ENCODE assay signal across 20 mouse cellular contexts in genomic region chr14:102016572-102016971, GRCm38 (mm10).
DNase-seq lines count a peak whose midpoint lies in the region; ATAC-seq lines count a peak whose summit lies in the region.
"Had no signal": no experiment of that assay in that cellular context is flagged by ENCODE, and none has a peak within 500 bp of the region (broad histone marks: within the 10 kb centered on the region; RNA-seq: fewer than 3 reads in every experiment).

No protein-coding gene starts in this region.

- H3K27ac ChIP-seq in hindbrain, embryonic 14.5 days, result no peak overlapping the region
- H3K27ac ChIP-seq in hindbrain, embryonic 16.5 days (ENCODE audit: low read depth, low read length), result no peak overlapping the region
- H3K27ac ChIP-seq: gastrocnemius, adult 2 months; heart, embryonic 13.5 days; hindbrain, embryonic 12.5 days; kidney, embryonic 15.5 days had no signal

- no peak overlapping the region for H3K9ac ChIP-seq in hindbrain, embryonic 14.5 days
- H3K9ac ChIP-seq in hindbrain, embryonic 16.5 days (ENCODE audit: low read depth, low read length), result no peak overlapping the region
- H3K9ac ChIP-seq: forebrain, postnatal 0 days; heart, embryonic 13.5 days; hindbrain, embryonic 12.5 days; kidney, embryonic 15.5 days had no signal

- no peaks in the 10 kb centered on the region for H3K27me3 ChIP-seq in hindbrain, embryonic 14.5 days (ENCODE audit: control insufficient read depth, insufficient read depth, low read length)
- no peaks in the 10 kb centered on the region for H3K27me3 ChIP-seq in hindbrain, embryonic 16.5 days (replicated peaks; ENCODE audit: control insufficient read depth, insufficient read depth, low read length)
- H3K27me3 ChIP-seq: CH12.LX; heart, embryonic 13.5 days; hindbrain, embryonic 12.5 days; kidney, embryonic 15.5 days; Patski had no signal

- DNase-seq in cerebellum, adult 8-10 months, result peak; percentile 23
- DNase-seq in cerebellum, adult 11-12 months, result no peak
- no peak for DNase-seq in hindbrain, embryonic 14.5 days (ENCODE audit: low spot score)
- peak; percentile 69 for DNase-seq in cerebellum, adult 9-10 months
- no peak for DNase-seq in frontal cortex, postnatal 36 days (ENCODE audit: low spot score in 2 of 2)
- DNase-seq in natural killer cell, adult 2 months (ENCODE audit: low spot score in 2 of 2), result no peak
- DNase-seq: adrenal gland, postnatal 14 days; forebrain, postnatal 0 days; gastrocnemius, adult 2 months; gastrocnemius, postnatal 25 days; heart, postnatal 36 days; kidney, adult 2 months had no signal

- 0 out of 2 replicates have a peak, but pooled peaks have one; percentile 18 for ATAC-seq in hindbrain, embryonic 14.5 days (ENCODE audit: low FRiP score)
- no peak for ATAC-seq in hindbrain, embryonic 16.5 days
- ATAC-seq: activated CD4-positive, CD25-positive, alpha-beta regulatory T cell, adult 4 months; forebrain, postnatal 0 days; intestine, embryonic 16.5 days; Patski had no signal

- H3K36me3 ChIP-seq in hindbrain, embryonic 14.5 days (replicated peaks; ENCODE audit: control insufficient read depth, insufficient read depth), result no peaks in the 10 kb centered on the region
- H3K36me3 ChIP-seq in hindbrain, embryonic 16.5 days (ENCODE audit: control insufficient read depth, insufficient read depth, low read length), result no peaks in the 10 kb centered on the region
- H3K36me3 ChIP-seq: heart, embryonic 13.5 days; hindbrain, embryonic 12.5 days; kidney, embryonic 15.5 days had no signal

- H3K9me3 ChIP-seq in hindbrain, embryonic 14.5 days (ENCODE audit: control insufficient read depth, low read length), result no peaks in the 10 kb centered on the region
- H3K9me3 ChIP-seq in hindbrain, embryonic 16.5 days (ENCODE audit: control insufficient read depth, low read length), result no peaks in the 10 kb centered on the region
- H3K9me3 ChIP-seq: heart, embryonic 13.5 days; hindbrain, embryonic 12.5 days; kidney, embryonic 15.5 days had no signal

- H3K4me2 ChIP-seq in hindbrain, embryonic 14.5 days (replicated peaks), result no peak overlapping the region
- no peak overlapping the region for H3K4me2 ChIP-seq in hindbrain, embryonic 16.5 days (ENCODE audit: low read length)
- H3K4me2 ChIP-seq: heart, embryonic 13.5 days; hindbrain, embryonic 12.5 days; kidney, embryonic 15.5 days had no signal

- H3K4me1 ChIP-seq in hindbrain, embryonic 14.5 days (replicated peaks; ENCODE audit: control insufficient read depth, insufficient read depth, low read length), result no peaks in the 10 kb centered on the region
- H3K4me1 ChIP-seq in hindbrain, embryonic 16.5 days (ENCODE audit: control insufficient read depth, insufficient read depth, low read depth, low read length), result no peaks in the 10 kb centered on the region; the same call in 1 of the 2 replicates

- no peak overlapping the region for H3K4me3 ChIP-seq in hindbrain, embryonic 14.5 days (replicated peaks; ENCODE audit: low read length)
- no peak overlapping the region for H3K4me3 ChIP-seq in hindbrain, embryonic 16.5 days (ENCODE audit: low read length)
- H3K4me3 ChIP-seq: gastrocnemius, adult 2 months; heart, embryonic 13.5 days; hindbrain, embryonic 12.5 days; kidney, embryonic 15.5 days had no signal

Comparison
In these comparisons a context has a peak if more than half of its experiments do, and no peak if none do; other contexts are left out.
1. DNase-seq: peak in cerebellum, adult 8-10 months (single experiment) and cerebellum, adult 9-10 months (single experiment); none in cerebellum, adult 11-12 months (single experiment), hindbrain, embryonic 14.5 days (single experiment), frontal cortex, postnatal 36 days (0 of 2) and natural killer cell, adult 2 months (0 of 2).